Mouse (Mus musculus) kidney, postnatal 0 days (tissue): ENCODE data around the gene Gucy2e. TPM values are rescaled to one million over a fixed set of nuclear protein-coding genes. Genes with fewer than 3 reads are reported as not detected.

ENCODE experiments used
- ATAC-seq: fragments of 200-750 bp; cut with Nextera tagmentation; replicated peaks from 2 replicates; pipeline ENCODE4 v1.8.0; 2017; ENCODE audit warnings: low read depth, moderate number of reproducible peaks, moderate TSS enrichment, moderate library complexity; ENCODE audit not compliant: low FRiP score
- DNase-seq: peaks from one replicate; pipeline ENCODE4 v3.0.0-alpha.2; 2016; ENCODE audit warnings: low spot score
- H3K27ac ChIP-seq: fragments of 300-500 bp; sonication (generic); 2 replicates; pipeline ENCODE4 v1.5.1; 2014; ENCODE audit warnings: mild to moderate bottlenecking
- H3K27me3 ChIP-seq: fragments of 300-500 bp; sonication (generic); 2 replicates; pipeline ENCODE4 v1.6.1; 2014; ENCODE audit warnings: low read length, mixed read lengths; ENCODE audit not compliant: insufficient read depth
- H3K36me3 ChIP-seq: fragments of 300-500 bp; sonication (generic); 2 replicates; pipeline ENCODE4 v1.6.1; 2014; ENCODE audit warnings: low read length, mixed read lengths; ENCODE audit not compliant: insufficient read depth
- H3K4me1 ChIP-seq: fragments of 300-500 bp; sonication (generic); replicated peaks from 2 replicates; pipeline ENCODE4 v1.6.1; 2014; ENCODE audit warnings: antibody characterized with exemption, low read length, mixed read lengths; ENCODE audit not compliant: insufficient read depth
- H3K4me2 ChIP-seq: fragments of 300-500 bp; sonication (generic); 2 replicates; pipeline ENCODE4 v1.6.1; 2014; ENCODE audit warnings: mild to moderate bottlenecking, low read length, moderate library complexity, mixed read lengths
- H3K4me3 ChIP-seq: fragments of 300-500 bp; sonication (generic); replicated peaks from 2 replicates; pipeline ENCODE4 v1.5.1; 2014; ENCODE audit warnings: low read depth, low read length
- H3K9ac ChIP-seq: fragments of 300-500 bp; sonication (generic); 2 replicates; pipeline ENCODE4 v1.6.1; 2014; ENCODE audit warnings: low read depth, low read length
- H3K9me3 ChIP-seq: fragments of 300-500 bp; sonication (generic); replicated peaks from 2 replicates; pipeline ENCODE4 v1.6.1; 2016; ENCODE audit warnings: low read length, inconsistent platforms, mixed read lengths
- CTCF ChIP-seq: IDR thresholded peaks from 2 replicates; pipeline ENCODE4 v1.5.1; 2016; ENCODE audit warnings: antibody characterized with exemption, low read depth, mild to moderate bottlenecking, moderate library complexity
- WGBS: fragments of 180-500 bp; shearing (Covaris S2); extraction: QIAGEN DNeasy Blood & Tissue Kit; methylation state at CpG from one replicate; pipeline ENCODE4 v1.1.7; 2014; 5-methylcytosine and 5-hydroxymethylcytosine counted together
- polyA plus RNA-seq: library from polyadenylated mRNA; unstranded; fragments of >200 nt; fragmentation: Nextera tagmentation; extraction: Ambion mirVana; gene quantifications from 2 replicates; pipeline ENCODE4 v1.2.1, GENCODE M21; 2015

The Gucy2e gene
- polyA plus RNA-seq, 1 experiment from 2014 or later, result 0.24 TPM

- no peak for ATAC-seq
- no peak overlapping the region for H3K9ac ChIP-seq
- H3K27me3 ChIP-seq, result peaks cover under 1% of the 10 kb centered on the region; the same call in 1 of the 2 replicates
- no peak overlapping the region for H3K27ac ChIP-seq
- no peak for TF ChIP-seq CTCF
- H3K4me3 ChIP-seq, result no peak overlapping the region
- H3K4me1 ChIP-seq, result no peaks in the 10 kb centered on the region
- 85% methylated on average over 13 of the region's 13 CpGs for WGBS
- no peak for DNase-seq
- H3K9me3 ChIP-seq, result no peaks in the 10 kb centered on the region
- no peaks in the 10 kb centered on the region for H3K36me3 ChIP-seq
- no peak overlapping the region for H3K4me2 ChIP-seq
These were observed 34.2 kb downstream of the Gucy2e start for GRCm38 (mm10) chr11:69202469-69203230.

GRCm38 (mm10) chr11:69200231-69200630, 36.6 kb downstream of the Gucy2e start:
- H3K4me3 ChIP-seq, result no peak overlapping the region
- H3K4me2 ChIP-seq, result no peak overlapping the region
- TF ChIP-seq CTCF, result no peak
- no peaks in the 10 kb centered on the region for H3K4me1 ChIP-seq
- DNase-seq (no peak), ATAC-seq (no peak)
- 63% methylated on average over 6 of the region's 6 CpGs for WGBS
- H3K9me3 ChIP-seq, result no peaks in the 10 kb centered on the region
- no peak overlapping the region for H3K27ac ChIP-seq
- peaks cover 11% of the 10 kb centered on the region for H3K27me3 ChIP-seq
- no peak overlapping the region for H3K9ac ChIP-seq
- no peaks in the 10 kb centered on the region for H3K36me3 ChIP-seq

- Histone ChIP-seq H3K9ac (no peak overlapping the region), H3K27ac (no peak overlapping the region), H3K4me2 (no peak overlapping the region), H3K27me3 (peaks cover 11% of the 10 kb centered on the region), H3K36me3 (no peaks in the 10 kb centered on the region), H3K4me3 (no peak overlapping the region), H3K4me1 (no peaks in the 10 kb centered on the region), H3K9me3 (no peaks in the 10 kb centered on the region)
- 86% methylated on average over 1 of the region's 1 CpGs for WGBS
- DNase-seq (no peak), ATAC-seq (no peak)
- no peak for TF ChIP-seq CTCF
These were observed 37.6 kb downstream of the Gucy2e start for GRCm38 (mm10) chr11:69199251-69199650.

- Histone ChIP-seq H3K4me1 (no peaks in the 10 kb centered on the region), H3K4me2 (peak within 1 kb of the TSS; percentile 41), H3K27ac (no peak within 1 kb of the TSS), H3K9ac (peak within 1 kb of the TSS; percentile 24; the same call in 1 of the 2 replicates), H3K36me3 (no peaks in the 10 kb centered on the region), H3K9me3 (no peaks in the 10 kb centered on the region), H3K27me3 (peaks cover 11% of the 10 kb centered on the region), H3K4me3 (peak within 1 kb of the TSS; percentile 23)
- 31% methylated on average over 6 of the region's 6 CpGs for WGBS
- DNase-seq (no peak), ATAC-seq (no peak)
- no peak for TF ChIP-seq CTCF
These were observed 39.1 kb downstream of the Gucy2e start, which contains the start of gene Alox8 for GRCm38 (mm10) chr11:69197743-69198142. Gene Alox8, minus strand, starts transcription at chr11:69197843.

DNA sequence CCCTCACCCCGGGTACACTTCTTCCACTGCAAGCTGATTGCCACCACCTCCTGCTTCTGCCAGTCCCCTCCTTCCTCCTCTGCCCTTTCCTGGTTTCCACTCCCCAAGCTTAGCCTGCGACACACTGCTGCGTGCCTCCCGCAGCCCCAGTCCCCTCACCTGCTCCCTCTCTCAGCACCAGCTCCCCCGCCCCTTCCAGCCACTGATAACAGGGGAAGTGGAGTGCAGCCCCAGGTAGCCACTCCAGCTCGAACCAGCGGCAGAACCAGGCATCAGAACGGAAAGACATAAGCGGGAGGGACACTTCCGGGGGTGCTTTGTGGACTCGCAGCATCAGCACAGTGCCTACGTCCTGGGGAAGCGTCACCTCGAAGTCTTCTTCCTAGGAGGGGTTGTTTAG, 39.6 kb downstream of the Gucy2e start:
- Histone ChIP-seq H3K4me2 (peak overlapping the region; percentile 41), H3K9ac (peak overlapping the region; percentile 24; the same call in 1 of the 2 replicates), H3K27ac (no peak overlapping the region), H3K4me3 (peak overlapping the region; percentile 23), H3K4me1 (no peaks in the 10 kb centered on the region), H3K27me3 (peaks cover 11% of the 10 kb centered on the region), H3K9me3 (no peaks in the 10 kb centered on the region), H3K36me3 (no peaks in the 10 kb centered on the region)
- WGBS, result under 1% methylated on average over 14 of the region's 14 CpGs
- no peak for TF ChIP-seq CTCF
- no peak for DNase-seq
- no peak for ATAC-seq

DNA sequence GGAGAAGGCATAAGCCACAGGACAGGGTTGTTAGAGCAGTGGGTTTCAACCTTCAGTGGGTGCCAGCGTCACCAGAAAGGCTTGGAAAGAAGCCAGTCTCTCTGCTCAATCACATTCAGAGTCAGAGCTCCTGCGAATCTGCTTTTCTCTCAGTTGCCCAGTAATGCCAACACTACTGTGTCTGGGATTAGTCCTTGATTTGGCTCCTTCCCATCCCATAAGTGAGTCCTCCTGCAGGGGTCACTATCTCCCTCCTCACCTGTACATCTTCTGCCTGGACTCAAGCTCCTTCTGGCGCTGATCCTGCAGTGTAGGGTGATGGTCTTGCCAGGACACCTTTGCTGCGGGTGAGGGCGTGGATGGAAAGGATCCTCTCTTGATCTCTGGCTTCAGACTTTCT, 40.1 kb downstream of the Gucy2e start:
- TF ChIP-seq CTCF, result peak; percentile 55
- DNase-seq (peak; percentile 32), ATAC-seq (no peak)
- Histone ChIP-seq H3K4me3 (no peak overlapping the region), H3K27me3 (peaks cover 11% of the 10 kb centered on the region), H3K4me1 (no peaks in the 10 kb centered on the region), H3K4me2 (peak overlapping the region; percentile 41; the same call in 1 of the 2 replicates), H3K36me3 (no peaks in the 10 kb centered on the region), H3K27ac (no peak overlapping the region), H3K9me3 (no peaks in the 10 kb centered on the region), H3K9ac (no peak overlapping the region)
- WGBS, result 4% methylated on average over 5 of the region's 5 CpGs
